Mouse (Mus musculus) heart, embryonic 11.5 days (tissue): ENCODE measurements around the gene Trim39. TPM values are rescaled to one million over a fixed set of nuclear protein-coding genes. Genes with fewer than 3 reads are reported as not detected.

Source experiments
- ATAC-seq: fragments of 200-750 bp; cut with Nextera tagmentation; replicated peaks from 2 replicates; pipeline ENCODE4 v1.8.0; 2017; ENCODE audit warnings: moderate library complexity; ENCODE audit not compliant: insufficient number of reproducible peaks, low FRiP score, low TSS enrichment
- H3K27ac ChIP-seq: fragments of 300-500 bp; sonication (generic); 2 replicates; pipeline ENCODE4 v1.5.1; 2014; ENCODE audit warnings: mild to moderate bottlenecking, low read depth, low read length
- H3K27me3 ChIP-seq: fragments of 300-500 bp; sonication (generic); 2 replicates; pipeline ENCODE4 v1.6.1; 2014; ENCODE audit warnings: mild to moderate bottlenecking, low read length, mixed read lengths; ENCODE audit not compliant: control insufficient read depth, insufficient read depth
- H3K36me3 ChIP-seq: fragments of 300-500 bp; sonication (generic); 2 replicates; pipeline ENCODE4 v1.6.1; 2014; ENCODE audit warnings: mild to moderate bottlenecking, low read length, moderate library complexity, mixed read lengths; ENCODE audit not compliant: control insufficient read depth, insufficient read depth
- H3K4me1 ChIP-seq: fragments of 300-500 bp; sonication (generic); 2 replicates; pipeline ENCODE4 v1.6.1; 2014; ENCODE audit warnings: low read length; ENCODE audit not compliant: control insufficient read depth, insufficient read depth
- H3K4me2 ChIP-seq: fragments of 300-500 bp; sonication (generic); 2 replicates; pipeline ENCODE4 v1.6.1; 2014; ENCODE audit warnings: mild to moderate bottlenecking, moderate library complexity
- H3K4me3 ChIP-seq: fragments of 300-500 bp; sonication (generic); 2 replicates; pipeline ENCODE4 v1.5.1; 2014; ENCODE audit warnings: low read depth, low read length
- H3K9ac ChIP-seq: fragments of 300-500 bp; sonication (generic); 2 replicates; pipeline ENCODE4 v1.6.1; 2014; ENCODE audit warnings: mild to moderate bottlenecking, low read depth, low read length, moderate library complexity
- H3K9me3 ChIP-seq: fragments of 300-500 bp; sonication (generic); replicated peaks from 2 replicates; pipeline ENCODE4 v1.6.1; 2016; ENCODE audit warnings: low read length; ENCODE audit not compliant: control insufficient read depth
- WGBS: fragments of 180-500 bp; shearing (Covaris S2); extraction: QIAGEN DNeasy Blood & Tissue Kit; methylation state at CpG from one replicate; pipeline ENCODE4 v1.1.7; 2014; ENCODE audit not compliant: insufficient replicate concordance; 5-methylcytosine and 5-hydroxymethylcytosine counted together
- polyA plus RNA-seq: library from polyadenylated mRNA; unstranded; fragments of >200 nt; fragmentation: Nextera tagmentation; extraction: Ambion mirVana; gene quantifications from 2 replicates; pipeline ENCODE4 v1.2.1, GENCODE M21; 2014

Trim39 gene
- polyA plus RNA-seq, 1 experiment from 2014 or later, result 9.1 TPM

DNA sequence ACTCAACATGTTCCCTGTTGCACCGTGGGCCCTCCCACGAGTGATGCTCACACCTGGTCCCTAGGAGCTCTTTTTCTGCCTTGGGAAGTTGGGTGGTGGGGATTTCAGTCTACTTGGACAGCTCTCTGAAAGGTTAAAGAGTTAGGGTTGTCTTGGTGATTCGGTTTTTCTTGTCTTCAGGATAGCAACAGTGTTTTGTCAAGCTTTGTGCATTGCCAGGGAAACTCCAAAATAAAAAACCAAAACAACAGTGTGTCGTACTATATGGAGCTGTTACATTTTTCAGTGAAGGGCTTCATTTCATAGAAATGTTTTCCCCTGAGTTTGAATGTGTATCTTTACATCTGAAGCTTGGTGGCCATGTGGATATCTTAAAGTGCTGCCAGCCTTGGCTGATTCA, 2.7 kb upstream of the Trim39 start:
- Histone ChIP-seq H3K4me3 (no peak overlapping the region), H3K27me3 (no peaks in the 10 kb centered on the region), H3K4me2 (no peak overlapping the region), H3K4me1 (peaks cover 14% of the 10 kb centered on the region), H3K9ac (no peak overlapping the region), H3K9me3 (no peaks in the 10 kb centered on the region), H3K36me3 (0 out of 2 replicates have a peak, but pooled peaks cover 4% of the 10 kb centered on the region), H3K27ac (no peak overlapping the region)
- WGBS, result 91% methylated on average over 4 of the region's 4 CpGs
- ATAC-seq, result no peak

DNA sequence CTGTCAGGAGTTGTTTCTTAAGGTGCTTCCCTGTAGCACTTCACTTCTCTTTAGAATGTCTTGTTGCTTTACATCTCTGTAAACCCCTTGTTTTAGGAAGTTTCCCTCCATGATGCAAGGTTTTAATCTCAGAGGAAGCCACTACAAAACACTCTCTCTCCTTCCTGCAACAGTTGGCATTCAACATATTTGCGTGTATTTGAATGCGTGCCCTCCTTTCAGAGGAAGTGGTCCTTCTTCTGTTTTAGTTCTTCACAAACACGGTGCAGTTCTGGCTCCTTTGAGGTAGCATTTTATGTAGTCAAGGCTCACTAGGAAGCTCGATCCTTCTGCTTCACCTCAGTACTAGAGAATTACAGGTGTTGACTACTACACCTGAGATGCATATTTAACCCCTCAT, 1.7 kb upstream of the Trim39 start:
- Histone ChIP-seq H3K4me3 (no peak overlapping the region), H3K4me1 (peaks cover 14% of the 10 kb centered on the region), H3K27ac (no peak overlapping the region), H3K27me3 (no peaks in the 10 kb centered on the region), H3K9me3 (no peaks in the 10 kb centered on the region), H3K36me3 (0 out of 2 replicates have a peak, but pooled peaks cover 4% of the 10 kb centered on the region), H3K4me2 (no peak overlapping the region), H3K9ac (no peak overlapping the region)
- no peak for ATAC-seq
- 87% methylated on average over 4 of the region's 4 CpGs for WGBS

DNA sequence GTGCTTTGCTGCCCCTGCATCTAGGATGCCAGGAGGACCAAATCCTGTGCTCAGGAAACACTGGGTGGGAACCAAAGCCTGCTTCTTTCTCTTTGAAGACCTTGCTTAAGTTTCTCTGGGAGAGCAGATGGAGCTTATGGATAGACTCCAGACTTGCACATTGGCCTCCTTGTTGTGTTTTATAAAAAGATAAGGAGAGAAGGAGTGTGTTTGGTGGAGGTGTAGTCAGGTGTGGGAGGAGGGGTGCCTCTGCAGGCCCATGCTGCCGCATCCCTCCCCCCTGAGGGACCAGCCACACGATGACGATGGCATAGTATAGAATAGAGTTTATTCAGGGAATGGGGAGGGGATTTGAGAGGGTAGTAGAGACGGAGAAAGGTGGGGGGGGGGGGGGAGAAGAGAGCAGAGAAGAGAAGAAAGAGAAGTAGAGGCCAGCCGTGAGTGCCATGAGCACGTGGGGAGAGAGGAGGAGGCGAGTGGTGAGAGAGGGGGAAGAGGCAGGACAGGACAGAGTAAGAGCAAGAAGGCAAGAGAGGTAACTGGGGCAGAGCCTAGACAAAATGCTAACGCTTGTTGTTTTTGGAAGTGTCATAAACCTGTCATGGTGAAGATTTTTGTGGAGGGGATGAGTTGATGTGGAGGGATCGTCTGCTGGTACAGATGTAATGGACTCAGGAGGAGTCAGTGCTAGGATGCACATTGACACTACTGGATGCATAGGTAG, 758 bp upstream of the Trim39 start:
- Histone ChIP-seq H3K27me3 (no peaks in the 10 kb centered on the region), H3K4me3 (peak overlapping the region; percentile 84), H3K9ac (peak overlapping the region; percentile 97; the same call in 1 of the 2 replicates), H3K27ac (no peak overlapping the region), H3K4me2 (peak overlapping the region; percentile 91), H3K36me3 (0 out of 2 replicates have a peak, but pooled peaks cover 4% of the 10 kb centered on the region), H3K9me3 (no peaks in the 10 kb centered on the region), H3K4me1 (peaks cover 14% of the 10 kb centered on the region)
- WGBS, result 86% methylated on average over 9 of the region's 9 CpGs
- no peak for ATAC-seq

DNA sequence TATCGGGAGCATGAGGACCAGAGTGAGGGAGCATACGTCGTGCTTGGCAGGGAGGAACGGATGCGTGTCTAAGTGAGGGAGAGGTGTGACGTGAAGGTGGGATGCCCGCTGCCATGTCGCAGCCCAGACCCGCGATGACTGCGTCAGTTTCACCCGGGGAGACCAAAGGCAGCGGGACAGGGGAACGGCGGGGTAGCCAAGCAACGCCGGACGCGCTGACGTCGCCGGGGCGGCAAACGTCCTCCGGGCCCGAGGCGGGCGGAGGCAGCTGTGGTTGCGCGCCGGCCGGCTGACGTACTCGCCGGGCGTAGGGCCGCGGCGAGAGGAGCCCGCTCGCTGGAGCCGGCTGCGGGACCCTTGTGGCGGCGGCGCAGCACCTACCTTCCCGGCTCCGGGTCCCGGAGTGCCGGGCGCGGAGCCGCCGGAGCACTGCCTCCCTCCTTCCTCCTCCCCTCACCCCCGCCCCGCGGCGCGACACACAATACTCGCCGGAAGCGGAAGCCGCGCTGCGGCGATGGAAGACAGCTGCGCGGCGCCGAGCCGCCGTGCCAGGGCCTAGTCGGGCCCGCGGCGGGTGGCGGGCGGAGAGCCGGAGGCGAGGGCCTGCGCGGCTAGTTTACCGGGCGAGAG, 976 bp downstream of the Trim39 start:
- Histone ChIP-seq H3K4me3 (peak overlapping the region; percentile 84), H3K4me2 (peak overlapping the region; percentile 91), H3K27ac (peak overlapping the region; percentile 85), H3K36me3 (peaks cover 11% of the 10 kb centered on the region; the same call in 1 of the 2 replicates), H3K9me3 (no peaks in the 10 kb centered on the region), H3K9ac (peak overlapping the region; percentile 97), H3K27me3 (no peaks in the 10 kb centered on the region), H3K4me1 (peaks cover 14% of the 10 kb centered on the region)
- under 1% methylated on average over 66 of the region's 84 CpGs for WGBS
- ATAC-seq, result peak; percentile 89

DNA sequence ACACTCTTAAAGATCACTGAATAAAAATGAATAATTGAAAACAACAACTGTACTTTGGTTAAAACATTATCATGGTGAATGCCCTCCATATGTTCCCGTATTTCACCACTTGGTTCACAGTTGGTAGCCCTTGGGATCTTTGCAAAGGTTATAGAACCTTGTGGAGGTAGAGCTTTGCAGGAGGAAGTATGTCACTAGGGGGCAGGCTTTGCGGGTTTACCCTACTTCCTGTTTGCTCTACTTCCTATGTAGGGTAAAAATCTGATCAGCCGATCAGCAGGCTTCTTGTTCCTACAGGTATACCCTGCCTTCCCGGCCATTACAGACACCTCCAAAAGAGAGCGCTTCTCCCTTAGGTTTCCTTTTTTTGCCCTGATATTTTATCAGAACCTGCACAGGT, 6.2 kb downstream of the Trim39 start:
- WGBS, result 78% methylated on average over 5 of the region's 5 CpGs
- Histone ChIP-seq H3K27ac (no peak overlapping the region), H3K9me3 (no peaks in the 10 kb centered on the region), H3K36me3 (peaks cover 22% of the 10 kb centered on the region), H3K27me3 (no peaks in the 10 kb centered on the region), H3K4me3 (no peak overlapping the region), H3K4me2 (no peak overlapping the region), H3K4me1 (peaks cover 6% of the 10 kb centered on the region), H3K9ac (no peak overlapping the region)
- ATAC-seq, result no peak

DNA sequence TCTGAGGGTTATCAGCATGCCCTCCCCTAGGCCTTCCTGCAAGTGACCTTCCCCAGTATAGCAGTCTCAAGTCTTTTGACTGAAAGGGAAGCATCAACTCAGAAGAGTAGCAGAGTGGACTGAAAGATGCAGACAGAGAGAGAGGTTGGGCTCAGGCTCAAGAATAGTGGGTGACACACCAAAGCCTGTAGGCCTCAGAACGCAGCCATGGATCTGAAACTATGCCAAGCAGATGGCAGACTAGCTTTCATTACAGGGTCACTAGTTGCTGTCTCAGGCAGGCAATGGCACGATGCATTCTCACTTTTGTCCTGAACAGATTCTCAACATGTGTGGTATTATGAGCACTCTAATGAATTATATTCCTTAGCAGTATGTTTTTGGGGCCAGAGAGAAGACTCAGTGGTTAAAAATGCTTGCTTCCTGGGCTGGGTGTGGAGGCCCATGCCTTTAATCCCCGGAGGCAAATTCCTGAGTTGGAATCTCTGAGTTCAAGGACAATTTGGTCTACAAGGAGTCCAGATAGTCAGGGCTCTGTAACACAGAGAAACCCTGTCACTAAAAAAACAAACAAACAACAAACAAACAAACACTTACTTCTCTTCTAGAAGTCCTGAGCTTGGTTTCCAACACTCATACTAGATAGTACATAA, 7.6 kb downstream of the Trim39 start:
- H3K9me3 ChIP-seq, result no peaks in the 10 kb centered on the region
- no peak for ATAC-seq
- H3K27ac ChIP-seq, result no peak overlapping the region
- H3K4me3 ChIP-seq, result no peak overlapping the region
- no peaks in the 10 kb centered on the region for H3K27me3 ChIP-seq
- no peaks in the 10 kb centered on the region for H3K4me1 ChIP-seq
- WGBS, result 90% methylated on average over 3 of the region's 3 CpGs
- no peak overlapping the region for H3K4me2 ChIP-seq
- H3K9ac ChIP-seq, result no peak overlapping the region
- H3K36me3 ChIP-seq, result peaks cover 31% of the 10 kb centered on the region

DNA sequence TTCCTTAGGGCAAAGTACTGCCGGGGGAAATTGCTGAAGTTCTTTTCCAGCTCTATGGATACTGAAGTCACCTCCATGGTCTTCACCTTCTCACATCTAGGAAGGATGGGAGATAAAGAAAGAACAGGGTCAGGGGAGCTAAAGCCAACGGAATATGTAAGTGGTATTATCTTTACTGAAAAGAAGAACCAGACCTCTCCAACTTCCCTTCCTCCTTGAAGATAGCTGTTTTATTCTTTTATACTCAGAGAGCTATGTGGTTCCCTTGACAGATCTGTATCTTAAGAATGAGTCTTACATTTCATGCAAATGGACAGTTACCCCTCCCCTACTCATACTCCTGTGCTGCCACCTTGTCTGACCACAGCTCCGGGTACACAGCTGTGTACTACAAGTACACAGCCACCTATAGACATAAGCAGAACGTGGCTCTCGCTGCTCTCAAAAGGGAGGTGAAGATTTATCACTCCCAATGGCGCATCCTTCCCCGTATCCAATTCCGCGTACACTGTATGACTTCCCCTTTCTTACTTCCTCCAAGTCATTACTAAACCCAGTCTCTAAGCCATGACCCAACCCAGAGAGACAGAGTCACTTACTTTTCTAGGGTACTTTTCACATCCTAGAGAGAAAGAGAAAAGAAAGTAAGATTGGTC, 10.4 kb downstream of the Trim39 start:
- H3K36me3 ChIP-seq, result peaks cover 27% of the 10 kb centered on the region

DNA sequence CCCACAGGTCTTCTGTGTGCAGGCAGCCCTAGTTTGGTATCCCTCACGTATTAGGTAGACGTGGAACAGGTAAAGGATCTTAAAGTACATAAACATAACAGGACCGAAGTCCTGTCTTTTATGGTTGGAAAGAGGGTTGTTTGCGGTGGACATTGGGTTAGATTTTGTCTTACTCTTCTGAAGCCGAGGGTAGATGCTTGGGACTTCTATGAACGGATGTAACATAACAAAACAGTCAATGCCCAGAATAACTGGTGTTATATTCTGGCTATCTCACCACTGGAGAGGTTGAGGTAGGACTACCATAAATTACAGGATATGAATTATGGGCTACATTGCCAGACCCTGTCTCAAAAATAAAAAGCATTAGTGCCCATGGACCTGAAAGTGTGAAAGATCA, 14.1 kb downstream of the Trim39 start, which contains the start of gene Rpp21:
Gene Rpp21 (minus strand): TSS at position 101 of the 400 bp plus-strand sequence.
- H3K4me2 ChIP-seq, result peak within 1 kb of the TSS; percentile 64
- 46% methylated on average over 6 of the region's 6 CpGs for WGBS
- H3K9me3 ChIP-seq, result no peaks in the 10 kb centered on the region
- H3K27ac ChIP-seq, result peak within 1 kb of the TSS; percentile 80
- peaks cover 18% of the 10 kb centered on the region for H3K36me3 ChIP-seq
- ATAC-seq, result no peak
- peak within 1 kb of the TSS; percentile 84 for H3K9ac ChIP-seq
- peak within 1 kb of the TSS; percentile 87 for H3K4me3 ChIP-seq
- H3K27me3 ChIP-seq, result no peaks in the 10 kb centered on the region
- H3K4me1 ChIP-seq, result peaks cover 8% of the 10 kb centered on the region

More for the DNA sequence above, 10.4 kb downstream of the Trim39 start:
- Histone ChIP-seq H3K9me3 (no peaks in the 10 kb centered on the region), H3K4me3 (no peak overlapping the region), H3K27me3 (no peaks in the 10 kb centered on the region), H3K27ac (no peak overlapping the region), H3K9ac (no peak overlapping the region), H3K4me1 (peaks cover 4% of the 10 kb centered on the region), H3K4me2 (no peak overlapping the region)
- 90% methylated on average over 9 of the region's 9 CpGs for WGBS
- no peak for ATAC-seq
